Mouse (Mus musculus) thymus, adult 2 months (tissue): ENCODE results near the gene Mtr. TPM values are rescaled to one million over a fixed set of nuclear protein-coding genes. Genes with fewer than 3 reads are reported as not detected.

Experiments used
- DNase-seq: peaks from one replicate; pipeline ENCODE4 v3.0.0; 2021
- H3K27ac ChIP-seq: fragments of 200-500 bp; 2 replicates; pipeline ENCODE4 v1.5.1; 2012; ENCODE audit warnings: low read length, control low read depth; ENCODE audit not compliant: control insufficient read depth, insufficient read depth
- H3K27me3 ChIP-seq: fragments of 200-500 bp; 2 replicates; pipeline ENCODE4 v1.6.1; 2012; ENCODE audit warnings: mild to moderate bottlenecking, low read length, moderate library complexity, mixed read lengths; ENCODE audit not compliant: control insufficient read depth, insufficient read depth
- H3K36me3 ChIP-seq: fragments of 200-500 bp; 2 replicates; pipeline ENCODE4 v1.6.1; 2012; ENCODE audit warnings: mild to moderate bottlenecking, low read length, moderate library complexity; ENCODE audit not compliant: control insufficient read depth, insufficient read depth
- H3K4me1 ChIP-seq: fragments of 200-500 bp; replicated peaks from 2 replicates; pipeline ENCODE4 v1.6.1; 2012; ENCODE audit warnings: low read length; ENCODE audit not compliant: control insufficient read depth, insufficient read depth
- H3K4me3 ChIP-seq: fragments of 200-500 bp; 2 replicates; pipeline ENCODE4 v1.5.1; 2012; ENCODE audit warnings: mild to moderate bottlenecking, low read length, control low read depth, moderate library complexity; ENCODE audit not compliant: control insufficient read depth, insufficient read depth
- CTCF ChIP-seq: fragments of 200-500 bp; IDR thresholded peaks from 2 replicates; pipeline ENCODE4 v1.5.1; 2012; ENCODE audit warnings: mild to moderate bottlenecking, control low read depth, low read length, moderate library complexity, borderline replicate concordance; ENCODE audit not compliant: control insufficient read depth, poor library complexity, insufficient read depth; ENCODE audit errors: extremely low read depth
- POLR2A ChIP-seq: fragments of 200-500 bp; IDR thresholded peaks from 2 replicates; pipeline ENCODE4 v1.6.1; 2012; ENCODE audit warnings: mild to moderate bottlenecking, low read length, control low read depth, moderate library complexity; ENCODE audit not compliant: control insufficient read depth, poor library complexity, insufficient read depth; ENCODE audit errors: extremely low read depth
- WGBS: fragments of 180-500 bp; shearing (Covaris S2); methylation state at CpG from one replicate; pipeline ENCODE4 v1.1.7; 2018; 5-methylcytosine and 5-hydroxymethylcytosine counted together
- polyA plus RNA-seq: library from polyadenylated mRNA; depleted of rRNA; stranded (reverse); fragments of >200 nt; gene quantifications from 2 replicates; pipeline ENCODE4 v1.2.3, GENCODE M21; 2012

The Mtr gene
- polyA plus RNA-seq, 1 experiment = 13.5 TPM

DNA sequence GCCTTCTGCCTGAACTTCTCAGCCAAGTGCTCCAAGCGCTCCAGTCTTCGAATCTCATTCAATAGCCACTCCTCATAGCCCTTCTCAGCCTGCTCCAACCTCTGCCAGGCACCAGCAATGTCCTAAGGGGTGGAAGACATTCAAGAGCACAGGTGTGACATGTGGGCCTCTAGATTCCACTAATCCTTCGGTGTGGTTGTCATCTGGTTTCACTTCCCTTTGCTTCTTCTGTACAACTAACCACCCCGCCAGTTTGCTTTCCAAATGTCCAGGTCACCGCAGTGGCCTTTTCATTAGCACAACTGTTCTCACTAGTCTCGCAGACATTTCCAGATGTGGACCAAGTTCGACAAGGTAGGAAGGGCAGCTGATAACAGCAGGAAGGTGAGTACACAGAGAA lies 32.8 kb upstream of the Mtr start:
- Histone ChIP-seq H3K4me1 (no peaks in the 10 kb centered on the region; the same call in 1 of the 2 replicates), H3K36me3 (no peaks in the 10 kb centered on the region), H3K27me3 (no peaks in the 10 kb centered on the region), H3K27ac (no peak overlapping the region), H3K4me3 (no peak overlapping the region)
- 86% methylated on average over 7 of the region's 7 CpGs for WGBS
- no peak for DNase-seq
- TF ChIP-seq CTCF (no peak), POLR2A (no peak)

DNA sequence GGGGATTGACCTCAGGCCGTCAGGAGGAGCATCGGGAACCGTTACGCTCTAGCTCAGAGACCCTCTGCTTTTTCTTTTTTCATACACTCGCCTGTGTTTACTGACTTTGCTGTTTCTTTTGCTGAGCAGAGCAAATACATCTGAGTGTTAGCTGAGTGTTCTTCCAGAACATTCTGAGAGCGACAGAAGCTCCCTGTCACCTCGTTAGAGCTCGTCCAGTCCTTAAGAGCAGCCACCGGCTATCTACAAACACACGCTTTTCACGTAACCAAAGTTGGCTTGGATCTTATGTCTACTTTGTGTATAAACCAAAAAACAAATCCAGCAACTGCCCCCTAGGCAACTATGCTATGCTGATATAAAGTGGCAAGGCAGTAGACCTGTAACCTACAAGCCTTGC lies 26.6 kb upstream of the Mtr start:
- no peak overlapping the region for H3K4me3 ChIP-seq
- TF ChIP-seq POLR2A (no peak), CTCF (no peak)
- no peak overlapping the region for H3K27ac ChIP-seq
- DNase-seq = no peak
- 98% methylated on average over 11 of the region's 11 CpGs for WGBS
- H3K36me3 ChIP-seq = no peaks in the 10 kb centered on the region
- no peaks in the 10 kb centered on the region for H3K27me3 ChIP-seq
- H3K4me1 ChIP-seq = no peaks in the 10 kb centered on the region; the same call in 1 of the 2 replicates

DNA sequence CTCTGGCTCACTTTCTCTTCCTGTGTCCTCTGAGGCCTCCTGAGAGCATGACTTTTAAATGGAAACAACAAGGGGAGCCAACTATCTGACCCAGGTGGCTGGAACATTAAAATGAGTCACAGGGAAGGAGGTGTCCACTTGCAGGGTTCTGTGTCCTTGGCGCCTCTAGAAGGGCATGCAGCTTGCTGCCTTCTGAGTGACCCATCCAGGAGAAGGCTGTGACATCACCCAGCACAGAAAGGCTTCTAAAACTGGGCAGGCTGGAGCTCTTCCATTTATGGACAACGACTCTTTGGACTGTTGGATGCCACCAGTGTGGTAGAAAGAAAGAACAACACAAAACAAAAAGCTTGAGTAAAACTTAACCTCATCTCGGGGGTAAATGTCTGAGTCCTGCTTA lies 25.9 kb upstream of the Mtr start:
- no peak overlapping the region for H3K4me3 ChIP-seq
- H3K4me1 ChIP-seq = no peaks in the 10 kb centered on the region; the same call in 1 of the 2 replicates
- 89% methylated on average over 3 of the region's 3 CpGs for WGBS
- H3K27me3 ChIP-seq = no peaks in the 10 kb centered on the region
- no peaks in the 10 kb centered on the region for H3K36me3 ChIP-seq
- DNase-seq = no peak
- TF ChIP-seq POLR2A (no peak), CTCF (no peak)
- H3K27ac ChIP-seq = no peak overlapping the region

DNA sequence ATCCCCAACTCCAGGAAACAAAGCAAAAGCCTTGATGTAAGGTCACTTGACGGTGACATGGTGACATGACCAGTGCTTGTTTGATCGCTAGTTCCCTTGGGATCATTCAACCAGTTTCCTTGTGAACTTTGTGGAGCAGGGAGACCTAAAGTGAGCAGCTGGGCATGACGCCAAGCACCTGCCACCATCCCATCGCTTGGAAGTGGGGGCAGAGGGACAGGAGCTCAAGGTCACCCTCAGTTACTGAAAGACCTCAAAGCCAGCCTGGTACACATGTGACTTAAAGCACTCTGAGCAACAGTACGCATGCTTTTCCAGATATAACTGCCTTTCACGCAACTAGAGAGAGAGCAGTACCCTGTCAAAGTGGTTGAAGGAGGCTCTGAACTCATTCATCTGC lies 16.8 kb upstream of the Mtr start:
- WGBS = 82% methylated on average over 6 of the region's 6 CpGs
- H3K36me3 ChIP-seq = no peaks in the 10 kb centered on the region
- TF ChIP-seq CTCF (no peak), POLR2A (no peak)
- H3K27ac ChIP-seq = peak overlapping the region; percentile 38
- H3K27me3 ChIP-seq = no peaks in the 10 kb centered on the region
- peaks cover 26% of the 10 kb centered on the region for H3K4me1 ChIP-seq
- no peak overlapping the region for H3K4me3 ChIP-seq
- no peak for DNase-seq

DNA sequence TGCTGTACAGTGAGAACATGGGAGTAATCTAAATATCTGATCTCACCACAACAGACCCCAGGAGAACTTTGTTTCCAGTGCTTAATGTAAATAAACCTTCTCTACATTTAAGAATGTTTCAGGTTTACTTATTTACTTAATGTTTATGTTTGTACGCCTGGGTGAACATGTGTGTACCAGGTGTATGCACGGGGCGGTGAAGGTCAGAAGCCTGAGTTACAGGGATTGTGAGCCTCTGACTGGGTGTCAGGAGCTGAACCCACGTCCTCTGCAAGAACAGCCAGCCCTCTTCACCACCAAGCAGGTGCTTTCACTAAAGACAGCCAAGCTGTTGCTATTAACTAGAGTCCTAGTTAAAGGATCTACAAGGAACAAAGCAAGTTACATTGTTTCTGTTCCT lies 16.3 kb upstream of the Mtr start:
- TF ChIP-seq CTCF = no peak
- no peak for TF ChIP-seq POLR2A
- peaks cover 26% of the 10 kb centered on the region for H3K4me1 ChIP-seq
- DNase-seq = no peak
- 61% methylated on average over 4 of the region's 4 CpGs for WGBS
- no peak overlapping the region for H3K4me3 ChIP-seq
- peak overlapping the region; percentile 38 for H3K27ac ChIP-seq
- no peaks in the 10 kb centered on the region for H3K27me3 ChIP-seq
- H3K36me3 ChIP-seq = no peaks in the 10 kb centered on the region

DNA sequence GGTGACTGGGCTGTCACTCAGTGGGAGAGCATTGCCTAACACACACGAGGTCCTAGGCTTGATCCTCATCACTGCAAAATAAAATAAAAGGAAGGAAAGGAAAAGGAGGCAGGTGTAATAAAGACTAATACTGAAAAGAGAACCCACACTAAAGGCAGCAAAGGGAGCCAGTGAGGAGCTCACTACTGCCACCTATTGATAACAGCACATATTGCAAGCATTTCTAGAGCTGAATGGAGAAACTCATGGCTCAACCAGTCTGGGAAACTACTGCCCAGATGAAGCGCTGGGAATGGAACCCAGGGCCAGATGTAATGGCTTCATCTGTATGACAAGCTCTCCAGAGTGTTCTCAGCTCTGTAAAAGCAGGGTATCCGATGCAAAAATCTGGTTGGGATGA lies 15.0 kb upstream of the Mtr start:
- 56% methylated on average over 3 of the region's 3 CpGs for WGBS
- Histone ChIP-seq H3K4me1 (peaks cover 26% of the 10 kb centered on the region), H3K4me3 (no peak overlapping the region), H3K27me3 (no peaks in the 10 kb centered on the region), H3K27ac (no peak overlapping the region), H3K36me3 (no peaks in the 10 kb centered on the region)
- TF ChIP-seq POLR2A = no peak
- TF ChIP-seq CTCF = no peak
- DNase-seq = peak; percentile 50

DNA sequence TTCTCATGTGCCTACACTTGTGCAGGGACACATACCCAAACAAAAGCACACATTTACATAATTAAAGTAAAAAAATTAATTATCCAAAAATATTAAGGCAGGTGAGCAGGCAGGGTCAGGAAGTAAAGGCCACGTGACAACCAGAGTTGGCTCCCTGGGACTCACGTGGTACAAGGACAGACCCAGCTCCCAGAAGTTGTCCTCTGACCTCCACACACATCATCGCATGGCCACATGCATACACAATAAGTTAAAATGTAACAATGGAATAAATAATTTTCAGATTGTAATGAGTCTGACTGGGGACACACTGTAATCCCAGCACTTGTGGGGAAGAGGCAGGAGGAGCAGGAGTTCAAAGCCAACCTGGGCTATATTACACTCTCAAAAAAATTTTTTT lies 10.1 kb upstream of the Mtr start:
- DNase-seq = no peak
- Histone ChIP-seq H3K27me3 (no peaks in the 10 kb centered on the region), H3K27ac (no peak overlapping the region), H3K4me3 (no peak overlapping the region), H3K4me1 (no peaks in the 10 kb centered on the region), H3K36me3 (no peaks in the 10 kb centered on the region)
- TF ChIP-seq POLR2A (no peak), CTCF (no peak)
- WGBS = 96% methylated on average over 3 of the region's 3 CpGs
